12 mouse cellular contexts compared by ENCODE assay signal in genomic region chr12:13009470-13009869, GRCm38 (mm10).
DNase-seq lines count a peak whose midpoint lies in the region; ATAC-seq and TF ChIP-seq lines count a peak whose summit lies in the region.
"Had no signal": no experiment of that assay in that cellular context is flagged by ENCODE, and none has a peak within 500 bp of the region (broad histone marks: within the 10 kb centered on the region; RNA-seq: fewer than 3 reads in every experiment).

No protein-coding gene starts in this region.

- no peak for TF ChIP-seq POLR2A in lung, adult 2 months (IDR thresholded peaks at IDR 0.05; ENCODE audit: borderline replicate concordance, extremely low read depth, low read depth, low read length)

- no peak for DNase-seq in forebrain, postnatal 0 days
- no peak for DNase-seq in lung, adult 2 months
- no peak for DNase-seq in lung, postnatal 25 days (ENCODE audit: low spot score)
- peak; percentile 50 for DNase-seq in adrenal gland, postnatal 14 days
- DNase-seq in stomach, postnatal 0 days (ENCODE audit: low spot score), result no peak
- DNase-seq in cerebellum, postnatal 14 days, result no peak
- DNase-seq: kidney, adult 18-20 months had no signal

- H3K27ac ChIP-seq in forebrain, postnatal 0 days (ENCODE audit: low read depth, low read length), result no peak overlapping the region
- no peak overlapping the region for H3K27ac ChIP-seq in forebrain, embryonic 15.5 days (replicated peaks)
- H3K27ac ChIP-seq in stomach, postnatal 0 days (replicated peaks), result no peak overlapping the region
- H3K27ac ChIP-seq: midbrain, embryonic 12.5 days had no signal

- H3K4me2 ChIP-seq in forebrain, postnatal 0 days (ENCODE audit: low read depth), result no peak overlapping the region
- H3K4me2 ChIP-seq in forebrain, embryonic 15.5 days (replicated peaks), result no peak overlapping the region
- no peak overlapping the region for H3K4me2 ChIP-seq in stomach, postnatal 0 days (replicated peaks; ENCODE audit: low read depth)
- H3K4me2 ChIP-seq: heart, embryonic 11.5 days; midbrain, embryonic 12.5 days had no signal

- peak; percentile 23; the same call in 1 of the 2 replicates for TF ChIP-seq CTCF in forebrain, postnatal 0 days (IDR thresholded peaks at IDR 0.05; ENCODE audit: low read depth)
- 0 out of 2 replicates have a peak, but pooled peaks have one; percentile 12 for TF ChIP-seq CTCF in lung, adult 2 months (IDR thresholded peaks at IDR 0.05; ENCODE audit: insufficient read depth, low read length)
- TF ChIP-seq CTCF in stomach, postnatal 0 days (IDR thresholded peaks at IDR 0.05; ENCODE audit: low read depth), result peak; percentile 35; the same call in 1 of the 2 replicates

- ATAC-seq in forebrain, postnatal 0 days, result no peak
- ATAC-seq in forebrain, embryonic 15.5 days (replicated peaks), result no peak
- ATAC-seq in stomach, postnatal 0 days (ENCODE audit: low FRiP score, low TSS enrichment), result no peak
- no peak for ATAC-seq in activated CD4-positive, CD25-positive, alpha-beta regulatory T cell, adult 4 months

- H3K27me3 ChIP-seq in forebrain, postnatal 0 days (ENCODE audit: insufficient read depth, low read length), result no peaks in the 10 kb centered on the region
- H3K27me3 ChIP-seq in forebrain, embryonic 15.5 days, result no peaks in the 10 kb centered on the region
- H3K27me3 ChIP-seq in stomach, postnatal 0 days (ENCODE audit: control insufficient read depth, insufficient read depth, low read length), result no peaks in the 10 kb centered on the region
- H3K27me3 ChIP-seq: midbrain, embryonic 12.5 days had no signal

- no peak overlapping the region for H3K9ac ChIP-seq in forebrain, postnatal 0 days
- H3K9ac ChIP-seq in forebrain, embryonic 15.5 days (replicated peaks), result no peak overlapping the region
- no peak overlapping the region for H3K9ac ChIP-seq in stomach, postnatal 0 days (ENCODE audit: low read length)
- H3K9ac ChIP-seq: midbrain, embryonic 12.5 days had no signal

- no peaks in the 10 kb centered on the region for H3K36me3 ChIP-seq in forebrain, postnatal 0 days (ENCODE audit: insufficient read depth)
- H3K36me3 ChIP-seq in forebrain, embryonic 15.5 days, result no peaks in the 10 kb centered on the region
- H3K36me3 ChIP-seq in stomach, postnatal 0 days (ENCODE audit: control insufficient read depth, insufficient read depth, low read length), result no peaks in the 10 kb centered on the region
- H3K36me3 ChIP-seq: G1E; midbrain, embryonic 12.5 days had no signal

- no peak overlapping the region for H3K4me3 ChIP-seq in forebrain, postnatal 0 days (ENCODE audit: low read depth, low read length)
- H3K4me3 ChIP-seq in forebrain, embryonic 15.5 days, result no peak overlapping the region
- H3K4me3 ChIP-seq in lung, adult 2 months (replicated peaks; ENCODE audit: extremely low read depth, low read depth, low read length), result no peak overlapping the region
- H3K4me3 ChIP-seq in stomach, postnatal 0 days (ENCODE audit: low read depth, low read length), result no peak overlapping the region
- H3K4me3 ChIP-seq: midbrain, embryonic 12.5 days had no signal

- TF ChIP-seq EP300 in stomach, postnatal 0 days (optimal IDR thresholded peaks at IDR 0.05), result no peak

- WGBS in forebrain, postnatal 0 days, result 48% methylated on average over 2 of the region's 2 CpGs
- 46% methylated on average over 2 of the region's 2 CpGs for WGBS in forebrain, embryonic 15.5 days
- whole genome bisulfite sequencing in lung, adult 2 months, result 37% methylated on average over 2 of the region's 2 CpGs
- WGBS in stomach, postnatal 0 days, result 35% methylated on average over 2 of the region's 2 CpGs

- H3K9me3 ChIP-seq in forebrain, postnatal 0 days (ENCODE audit: low read length), result no peaks in the 10 kb centered on the region
- H3K9me3 ChIP-seq in forebrain, embryonic 15.5 days, result no peaks in the 10 kb centered on the region
- no peaks in the 10 kb centered on the region for H3K9me3 ChIP-seq in stomach, postnatal 0 days (ENCODE audit: control insufficient read depth, low read length)
- H3K9me3 ChIP-seq: G1E; midbrain, embryonic 12.5 days had no signal

- no peaks in the 10 kb centered on the region for H3K4me1 ChIP-seq in forebrain, postnatal 0 days (ENCODE audit: insufficient read depth)
- peaks cover 14% of the 10 kb centered on the region for H3K4me1 ChIP-seq in forebrain, embryonic 15.5 days
- H3K4me1 ChIP-seq in lung, adult 2 months (ENCODE audit: control insufficient read depth, insufficient read depth, low read length), result no peaks in the 10 kb centered on the region
- no peaks in the 10 kb centered on the region for H3K4me1 ChIP-seq in stomach, postnatal 0 days (replicated peaks; ENCODE audit: control insufficient read depth, insufficient read depth)
- H3K4me1 ChIP-seq: midbrain, embryonic 12.5 days had no signal
